Mouse (Mus musculus): ENCODE results near the gene Senp1. TPM values are rescaled to one million over a fixed set of nuclear protein-coding genes. Genes with fewer than 3 reads are reported as not detected.

The Senp1 gene
- polyA plus RNA-seq, 1 experiment from 2014 or later: 24.3 TPM

DNA sequence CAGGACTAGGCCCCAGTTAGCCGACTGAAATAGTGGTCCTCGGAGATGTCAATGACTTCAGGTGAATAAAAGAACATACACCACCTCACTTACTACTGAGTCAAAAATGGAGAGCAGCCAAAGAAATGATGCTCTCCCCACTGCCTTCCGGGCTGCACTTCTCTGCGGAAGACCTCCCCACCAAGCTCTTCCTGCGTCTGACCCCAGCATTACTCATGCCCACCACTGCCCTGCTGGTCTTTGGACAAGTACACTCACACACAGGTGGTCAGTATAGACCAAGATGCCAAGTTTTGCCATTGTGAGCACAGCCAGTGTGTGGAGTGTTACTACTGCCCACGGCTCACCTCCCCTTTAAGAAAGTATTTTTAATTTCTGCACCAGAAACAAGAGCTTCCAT is 8.9 kb upstream of the Senp1 start:
- H3K4me2 ChIP-seq: no peak overlapping the region
- no peak for ATAC-seq (replicated peaks)
- H3K27ac ChIP-seq: no peak overlapping the region
- H3K9me3 ChIP-seq: no peaks in the 10 kb centered on the region
- no peaks in the 10 kb centered on the region for H3K27me3 ChIP-seq (replicated peaks)
- H3K9ac ChIP-seq: no peak overlapping the region
- peaks cover 1% of the 10 kb centered on the region; the same call in 1 of the 2 replicates for H3K4me1 ChIP-seq
- no peak overlapping the region for H3K4me3 ChIP-seq
- H3K36me3 ChIP-seq (replicated peaks): no peaks in the 10 kb centered on the region
- 91% methylated on average over 6 of the region's 6 CpGs for WGBS

DNA sequence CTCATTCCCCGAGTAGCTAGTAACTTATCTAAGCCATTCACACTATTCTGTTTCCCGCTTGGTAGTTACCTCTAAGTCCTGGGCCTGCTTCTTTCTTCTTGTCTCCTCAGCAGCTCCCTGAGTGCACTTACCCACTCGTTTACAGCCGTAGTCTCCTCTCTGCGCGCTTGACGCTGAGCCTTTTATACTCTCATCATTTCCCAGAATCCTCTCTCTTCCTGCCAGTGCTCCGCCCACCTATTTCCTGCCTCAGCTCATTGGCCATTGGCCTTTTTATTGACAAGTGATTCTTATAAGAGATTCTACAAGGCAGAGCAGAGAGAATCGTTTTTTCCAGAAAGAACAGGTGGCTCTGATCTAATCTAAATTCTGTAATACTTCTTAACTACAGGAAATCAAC is 5.0 kb upstream of the Senp1 start:
- Histone ChIP-seq H3K4me1 (peaks cover 6% of the 10 kb centered on the region), H3K9ac (no peak overlapping the region), H3K4me3 (no peak overlapping the region), H3K36me3 (replicated peaks) (no peaks in the 10 kb centered on the region), H3K4me2 (no peak overlapping the region), H3K9me3 (no peaks in the 10 kb centered on the region), H3K27ac (no peak overlapping the region), H3K27me3 (replicated peaks) (no peaks in the 10 kb centered on the region)
- 87% methylated on average over 9 of the region's 9 CpGs for WGBS
- ATAC-seq (replicated peaks): no peak

DNA sequence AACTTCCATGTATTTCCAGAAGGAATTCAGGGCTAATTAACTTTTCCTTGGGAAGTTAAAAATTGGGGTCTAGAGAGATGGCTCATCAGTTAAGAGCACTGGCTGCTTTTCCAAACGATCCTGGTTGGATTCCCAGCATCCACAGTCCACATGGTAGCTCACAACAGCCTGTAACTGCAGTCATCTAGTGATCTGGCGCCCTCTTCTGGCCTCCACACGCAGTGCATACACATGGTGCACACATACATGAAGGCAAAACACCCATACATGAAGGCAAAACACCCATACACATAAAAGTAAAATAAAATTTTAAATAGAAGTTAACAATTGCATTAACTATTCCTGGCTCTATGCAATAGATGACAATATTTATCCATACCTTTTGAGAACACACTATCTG is 3.4 kb upstream of the Senp1 start:
- WGBS: 51% methylated on average over 3 of the region's 3 CpGs
- no peaks in the 10 kb centered on the region for H3K27me3 ChIP-seq (replicated peaks)
- no peak overlapping the region for H3K9ac ChIP-seq
- H3K4me1 ChIP-seq: peaks cover 13% of the 10 kb centered on the region
- H3K36me3 ChIP-seq (replicated peaks): no peaks in the 10 kb centered on the region
- no peak overlapping the region for H3K4me3 ChIP-seq
- no peak overlapping the region for H3K4me2 ChIP-seq
- no peak for ATAC-seq (replicated peaks)
- no peak overlapping the region for H3K27ac ChIP-seq
- no peaks in the 10 kb centered on the region for H3K9me3 ChIP-seq

DNA sequence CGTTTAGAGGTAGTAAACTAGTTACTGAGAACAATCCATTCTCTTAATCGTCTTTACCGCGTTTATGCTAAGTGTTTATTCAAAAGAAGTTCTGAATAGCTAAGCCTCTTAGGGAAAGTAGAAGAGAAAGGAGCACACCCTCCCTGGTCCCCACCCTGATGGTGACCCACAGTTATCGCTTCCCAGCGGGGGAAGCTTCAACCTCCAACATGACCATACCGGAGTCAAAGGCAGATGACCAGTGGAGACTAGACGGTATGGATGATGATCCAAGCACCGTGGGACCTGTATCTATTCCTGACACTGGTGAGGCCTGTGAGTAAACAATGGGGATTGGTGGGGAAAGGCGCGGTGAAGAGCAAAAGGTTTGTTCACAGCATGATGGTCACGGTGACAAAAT is 1.4 kb upstream of the Senp1 start:
- Histone ChIP-seq H3K4me1 (peaks cover 24% of the 10 kb centered on the region), H3K9ac (no peak overlapping the region), H3K27me3 (replicated peaks) (no peaks in the 10 kb centered on the region), H3K4me3 (no peak overlapping the region), H3K27ac (no peak overlapping the region), H3K36me3 (replicated peaks) (no peaks in the 10 kb centered on the region), H3K4me2 (no peak overlapping the region), H3K9me3 (no peaks in the 10 kb centered on the region)
- WGBS: 90% methylated on average over 12 of the region's 12 CpGs
- no peak for ATAC-seq (replicated peaks)

DNA sequence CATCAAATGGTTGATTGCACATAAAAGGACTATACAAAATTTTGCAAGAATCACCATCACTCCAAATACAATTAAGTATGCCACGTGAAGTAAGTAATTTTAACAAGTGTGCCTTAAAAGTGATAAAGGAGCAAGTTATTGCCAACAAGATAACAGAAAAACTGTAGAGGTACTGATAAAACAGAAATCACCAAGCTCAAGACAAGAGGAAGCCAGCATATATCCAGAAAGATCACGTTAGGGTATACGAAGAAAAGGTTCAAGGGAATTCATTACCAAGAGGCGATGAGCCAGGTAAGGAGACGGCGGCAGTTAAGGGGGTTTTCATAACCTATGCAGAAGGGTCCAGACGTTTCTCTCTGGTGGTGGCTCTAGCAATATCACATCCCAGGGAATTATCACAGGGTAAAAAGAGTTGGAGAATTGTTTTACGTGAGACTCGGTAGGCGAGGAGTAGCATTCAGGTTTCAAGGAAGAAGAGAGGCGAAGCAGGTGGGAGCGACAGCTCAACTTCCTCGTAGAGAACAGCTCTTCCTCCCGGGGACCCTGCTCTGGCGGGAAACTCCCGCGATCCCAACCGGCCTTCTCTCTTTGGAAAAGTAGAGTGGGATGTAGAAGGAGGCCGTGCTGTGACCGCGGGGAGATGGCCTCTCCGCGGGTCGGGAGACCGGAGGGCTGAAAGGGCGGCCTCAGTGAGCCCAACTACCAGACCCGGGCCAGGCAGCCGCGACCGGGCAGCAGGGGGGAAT is 998 bp downstream of the Senp1 start, which contains the start of gene Pfkm:
TSS of gene Pfkm (plus strand) at position 218 of the 749 bp plus-strand sequence.
- no peaks in the 10 kb centered on the region for H3K27me3 ChIP-seq (replicated peaks)
- H3K9ac ChIP-seq: peak within 1 kb of the TSS; percentile 92
- H3K4me1 ChIP-seq: peaks cover 24% of the 10 kb centered on the region
- H3K4me2 ChIP-seq: peak within 1 kb of the TSS; percentile 74
- no peaks in the 10 kb centered on the region for H3K36me3 ChIP-seq (replicated peaks)
- ATAC-seq (replicated peaks): peak; percentile 28; the same call in 1 of the 2 replicates
- under 1% methylated on average over 30 of the region's 30 CpGs for WGBS
- no peaks in the 10 kb centered on the region for H3K9me3 ChIP-seq
- peak within 1 kb of the TSS; percentile 95 for H3K27ac ChIP-seq
- peak within 1 kb of the TSS; percentile 79 for H3K4me3 ChIP-seq

DNA sequence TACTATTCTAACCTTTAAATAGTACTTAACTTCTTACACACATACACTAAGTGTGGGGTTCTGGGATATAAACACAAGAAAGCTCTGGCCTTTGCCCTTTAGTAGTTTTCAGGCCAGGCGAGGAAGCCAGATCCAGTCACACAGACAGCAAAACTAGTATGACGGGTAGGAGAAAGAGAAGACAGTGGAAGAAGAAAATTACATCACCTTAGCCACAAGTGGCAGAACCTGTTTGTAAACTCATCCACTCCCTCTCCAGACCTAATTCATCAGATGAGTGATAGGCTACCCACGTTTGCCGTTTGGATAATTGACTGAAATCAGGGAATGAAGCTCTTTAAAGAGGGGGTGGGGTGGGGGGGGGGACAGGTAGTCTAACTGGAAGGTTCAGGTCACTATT is 1.7 kb downstream of the Senp1 start:
- peaks cover 24% of the 10 kb centered on the region for H3K4me1 ChIP-seq
- no peaks in the 10 kb centered on the region for H3K27me3 ChIP-seq (replicated peaks)
- H3K9ac ChIP-seq: peak overlapping the region; percentile 92; the same call in 1 of the 2 replicates
- H3K9me3 ChIP-seq: no peaks in the 10 kb centered on the region
- H3K27ac ChIP-seq: no peak overlapping the region
- H3K36me3 ChIP-seq (replicated peaks): no peaks in the 10 kb centered on the region
- no peak for ATAC-seq (replicated peaks)
- 39% methylated on average over 4 of the region's 4 CpGs for WGBS
- H3K4me3 ChIP-seq: peak overlapping the region; percentile 79
- H3K4me2 ChIP-seq: peak overlapping the region; percentile 74

DNA sequence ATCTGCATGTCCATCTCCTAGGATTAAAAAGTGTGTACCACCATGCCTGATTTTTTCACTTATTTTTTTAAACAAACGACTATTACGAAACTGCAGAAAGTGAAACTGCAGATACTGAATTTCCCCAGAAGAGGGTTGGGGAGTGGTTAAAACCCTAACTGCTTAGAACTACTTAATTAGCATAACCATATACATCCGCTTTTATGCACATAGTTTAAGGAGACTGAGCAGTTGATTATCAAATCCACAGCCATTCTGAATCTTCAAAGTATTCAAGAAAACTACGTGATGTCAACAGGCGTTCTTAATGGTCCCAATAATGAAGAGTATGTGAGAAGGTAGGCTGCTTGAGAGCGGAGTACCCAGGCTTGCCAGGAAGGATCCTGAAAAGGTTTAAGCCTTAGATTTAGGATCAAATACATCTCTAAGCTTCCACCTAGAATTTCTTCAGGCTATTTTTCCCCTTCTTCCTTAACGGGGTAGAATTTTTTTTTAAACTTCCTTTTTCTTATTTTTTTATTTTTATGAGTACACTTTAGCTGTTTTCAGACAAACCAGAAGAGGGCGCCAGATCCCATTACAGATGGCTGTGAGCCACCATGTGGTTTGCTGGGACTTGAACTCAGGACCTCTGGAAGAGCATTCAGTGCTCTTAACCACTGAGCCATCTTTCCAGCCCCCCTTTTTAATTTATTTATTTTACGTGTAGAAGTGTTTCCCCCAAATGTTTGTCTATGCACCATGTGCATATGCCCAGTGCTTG is 3.9 kb downstream of the Senp1 start:
- H3K27me3 ChIP-seq (replicated peaks): no peaks in the 10 kb centered on the region
- peaks cover 24% of the 10 kb centered on the region for H3K4me1 ChIP-seq
- no peaks in the 10 kb centered on the region; the same call in 1 of the 2 replicates for H3K36me3 ChIP-seq (replicated peaks)
- H3K4me3 ChIP-seq: no peak overlapping the region
- H3K9me3 ChIP-seq: no peaks in the 10 kb centered on the region
- no peak for ATAC-seq (replicated peaks)
- no peak overlapping the region for H3K27ac ChIP-seq
- H3K9ac ChIP-seq: no peak overlapping the region
- WGBS: 77% methylated on average over 9 of the region's 9 CpGs
- no peak overlapping the region for H3K4me2 ChIP-seq

DNA sequence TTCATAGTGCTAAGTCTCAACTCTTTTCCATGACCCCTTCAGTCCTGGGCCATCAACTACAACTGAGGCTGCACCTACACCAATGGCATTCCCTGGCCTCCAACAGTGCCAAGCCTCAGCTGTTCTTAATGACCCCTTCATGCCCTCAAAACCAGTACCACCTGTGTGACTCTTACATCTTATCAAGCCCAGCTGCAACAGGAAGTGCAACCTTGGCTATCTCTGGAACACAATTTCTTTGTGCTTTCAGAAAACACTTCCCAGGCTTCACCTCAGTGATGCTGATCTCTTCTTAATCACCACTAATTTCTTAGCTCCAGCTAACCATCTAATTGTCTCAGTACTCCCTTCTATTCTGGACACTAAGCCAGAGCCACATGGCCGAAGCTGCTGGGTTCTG is 4.7 kb downstream of the Senp1 start:
- Histone ChIP-seq H3K4me2 (no peak overlapping the region), H3K9ac (no peak overlapping the region), H3K27ac (no peak overlapping the region), H3K27me3 (replicated peaks) (no peaks in the 10 kb centered on the region), H3K4me1 (peaks cover 22% of the 10 kb centered on the region), H3K36me3 (replicated peaks) (no peaks in the 10 kb centered on the region; the same call in 1 of the 2 replicates), H3K9me3 (no peaks in the 10 kb centered on the region), H3K4me3 (no peak overlapping the region)
- no peak for ATAC-seq (replicated peaks)
- WGBS: 94% methylated on average over 1 of the region's 1 CpGs

DNA sequence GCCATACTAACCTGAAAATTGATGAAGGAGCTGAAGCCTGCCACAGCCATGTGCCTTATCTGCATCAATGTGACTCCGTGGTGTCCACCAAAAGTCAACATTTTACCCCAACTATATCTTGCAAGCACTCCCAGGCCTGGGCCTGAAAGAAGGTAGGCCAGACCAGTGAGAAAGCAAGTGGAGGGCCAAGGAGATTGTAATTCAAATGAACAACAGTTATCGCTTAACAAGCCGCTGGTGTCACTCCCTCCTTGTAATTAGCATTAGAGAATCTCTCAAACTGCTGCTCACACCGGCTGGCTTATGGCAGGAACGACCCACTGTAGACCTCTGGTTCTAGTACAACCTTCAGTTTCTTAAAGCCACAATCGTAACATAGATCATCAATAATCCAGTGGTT is 16.6 kb downstream of the Senp1 start:
- Histone ChIP-seq H3K27me3 (replicated peaks) (no peaks in the 10 kb centered on the region), H3K4me2 (no peak overlapping the region), H3K9me3 (no peaks in the 10 kb centered on the region), H3K27ac (no peak overlapping the region), H3K4me1 (no peaks in the 10 kb centered on the region), H3K4me3 (no peak overlapping the region), H3K36me3 (replicated peaks) (peaks cover 24% of the 10 kb centered on the region), H3K9ac (no peak overlapping the region)
- WGBS: 92% methylated on average over 6 of the region's 6 CpGs
- no peak for ATAC-seq (replicated peaks)

DNA sequence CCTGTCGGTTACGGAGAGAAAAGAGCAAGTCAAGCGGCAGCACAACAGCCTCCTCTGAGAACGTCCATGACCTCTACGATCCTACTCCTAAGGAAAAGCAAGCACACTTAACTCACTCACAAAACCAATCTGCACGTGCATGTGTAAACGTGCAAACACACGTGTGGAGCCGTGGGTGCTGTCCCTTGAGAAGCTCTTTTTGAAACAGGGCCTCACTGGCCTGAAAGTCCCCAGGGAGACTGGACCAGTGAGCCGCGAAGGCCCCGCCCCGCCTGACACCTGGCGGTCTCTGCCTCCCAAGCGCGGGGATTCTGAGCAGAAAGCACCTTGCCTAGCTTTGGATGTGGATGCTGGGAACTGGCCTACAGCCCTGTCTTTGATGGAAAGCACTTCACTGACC is 18.5 kb downstream of the Senp1 start:
- ATAC-seq (replicated peaks): no peak
- WGBS: 89% methylated on average over 16 of the region's 16 CpGs
- Histone ChIP-seq H3K9me3 (no peaks in the 10 kb centered on the region), H3K4me1 (no peaks in the 10 kb centered on the region), H3K9ac (no peak overlapping the region), H3K27me3 (replicated peaks) (no peaks in the 10 kb centered on the region), H3K36me3 (replicated peaks) (peaks cover 24% of the 10 kb centered on the region), H3K4me3 (no peak overlapping the region), H3K4me2 (no peak overlapping the region), H3K27ac (no peak overlapping the region)

DNA sequence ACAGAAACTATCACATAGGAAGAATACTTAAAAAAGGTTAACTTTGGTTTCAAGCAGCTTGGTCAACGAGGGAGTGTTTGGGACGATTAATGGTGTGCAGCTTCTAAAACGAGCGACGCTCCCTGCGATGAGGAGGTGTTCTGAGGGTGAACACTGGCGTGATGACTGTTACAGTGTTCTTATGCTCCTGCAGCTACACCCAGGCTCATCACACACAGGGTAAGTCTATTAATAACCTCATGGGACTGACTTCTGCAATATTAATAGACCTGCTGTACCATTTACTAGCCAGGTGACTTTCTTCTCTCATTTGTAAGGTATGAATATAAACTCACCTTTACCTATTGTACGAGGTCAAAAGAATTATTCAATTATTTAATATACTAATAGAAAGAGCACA is 19.0 kb downstream of the Senp1 start:
- Histone ChIP-seq H3K4me1 (no peaks in the 10 kb centered on the region), H3K9me3 (no peaks in the 10 kb centered on the region), H3K36me3 (replicated peaks) (peaks cover 27% of the 10 kb centered on the region), H3K4me2 (no peak overlapping the region), H3K4me3 (no peak overlapping the region), H3K9ac (no peak overlapping the region), H3K27me3 (replicated peaks) (no peaks in the 10 kb centered on the region), H3K27ac (no peak overlapping the region)
- no peak for ATAC-seq (replicated peaks)
- WGBS: 93% methylated on average over 8 of the region's 8 CpGs

DNA sequence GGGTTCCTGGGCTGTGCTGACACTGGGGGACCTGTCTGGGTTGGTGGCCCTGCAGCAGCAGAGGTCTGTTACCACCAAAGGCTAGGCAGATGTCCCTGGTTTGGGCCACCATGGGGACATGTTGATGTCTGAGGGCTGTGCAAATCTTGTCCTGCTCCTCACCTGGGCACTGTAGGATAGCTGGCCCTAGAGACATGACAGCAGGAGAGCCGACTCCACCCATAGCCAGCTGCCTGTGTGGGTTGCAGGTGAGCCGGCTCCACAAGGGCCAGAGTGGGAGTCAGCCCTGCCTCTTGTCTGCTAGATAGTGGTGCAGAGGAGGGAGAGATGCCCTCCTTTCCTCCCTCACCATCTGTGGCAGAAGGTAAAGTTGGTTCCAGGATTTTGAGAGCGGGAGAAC is 23.2 kb downstream of the Senp1 start:
- H3K4me3 ChIP-seq: no peak overlapping the region
- H3K36me3 ChIP-seq (replicated peaks): peaks cover 35% of the 10 kb centered on the region; the same call in 1 of the 2 replicates
- no peak for ATAC-seq (replicated peaks)
- 100% methylated on average over 3 of the region's 3 CpGs for WGBS
- H3K4me2 ChIP-seq: no peak overlapping the region
- H3K27me3 ChIP-seq (replicated peaks): no peaks in the 10 kb centered on the region
- no peak overlapping the region for H3K9ac ChIP-seq
- no peak overlapping the region for H3K27ac ChIP-seq
- H3K9me3 ChIP-seq: no peaks in the 10 kb centered on the region
- no peaks in the 10 kb centered on the region for H3K4me1 ChIP-seq

Measured in midbrain, embryonic 15.5 days (tissue).